Mouse (Mus musculus) myocyte (in vitro differentiated cells): ENCODE measurements at regions not wholly inside any gene's neighbourhood (a gene's known extent, or its start where the extent isn't known, plus 50 kb on each side); places are given as distances from the start of the nearest gene placed in this dataset.

ENCODE experiments used
- H3K27me3 ChIP-seq: one replicate; pipeline ENCODE4 v1.6.1; 2011; ENCODE audit not compliant: control insufficient read depth, insufficient read depth, insufficient read length
- H3K36me3 ChIP-seq: one replicate; pipeline ENCODE4 v1.6.1; 2011; ENCODE audit not compliant: control insufficient read depth, insufficient read depth
- H3K4me2 ChIP-seq: one replicate; pipeline ENCODE4 v1.6.1; 2011; ENCODE audit warnings: low read depth, control low read depth
- H3K4me3 ChIP-seq: one replicate; pipeline ENCODE4 v1.5.1; 2011; ENCODE audit warnings: mild to moderate bottlenecking, control low read depth, moderate library complexity
- H3K79me2 ChIP-seq: one replicate; pipeline ENCODE4 v1.6.1; 2011; ENCODE audit not compliant: control insufficient read depth, insufficient read depth
- H3ac ChIP-seq: one replicate; pipeline ENCODE4 v1.6.1; 2011; ENCODE audit not compliant: control insufficient read depth, insufficient read length
- CEBPB ChIP-seq: IDR thresholded peaks from 2 replicates; pipeline ENCODE4 v1.6.1; 2011; ENCODE audit warnings: mild to moderate bottlenecking, moderate library complexity; ENCODE audit not compliant: poor library complexity, insufficient read depth, severe bottlenecking
- E2F4 ChIP-seq: IDR thresholded peaks from one replicate; pipeline ENCODE4 v1.6.1; 2011; ENCODE audit warnings: mild to moderate bottlenecking, control low read depth, moderate library complexity; ENCODE audit not compliant: insufficient read depth
- MAX ChIP-seq: IDR thresholded peaks from one replicate; pipeline ENCODE4 v1.6.1; 2011; ENCODE audit warnings: low read depth, mild to moderate bottlenecking, control low read depth
- MYOD1 ChIP-seq, 3 experiments: IDR thresholded peaks; one replicate each; pipeline ENCODE4 v1.6.1; 2011; ENCODE audit warnings: control low read depth in 2 of 3, low read depth in 2 of 3, mild to moderate bottlenecking in 2 of 3, moderate library complexity in 1 of 3; ENCODE audit not compliant: insufficient read length in 2 of 3, control insufficient read depth in 1 of 3
- MYOG ChIP-seq, 3 experiments: IDR thresholded peaks; one replicate each; pipeline ENCODE4 v1.6.1; 2011; ENCODE audit warnings: control low read depth in 2 of 3, low read depth in 2 of 3, mild to moderate bottlenecking in 2 of 3; ENCODE audit not compliant: insufficient read length in 2 of 3, control insufficient read depth in 1 of 3, insufficient read depth in 1 of 3
- POLR2A ChIP-seq: IDR thresholded peaks from one replicate; pipeline ENCODE4 v1.6.1; 2011; ENCODE audit warnings: low read depth, mild to moderate bottlenecking, control low read depth, moderate library complexity; ENCODE audit not compliant: insufficient read length
- POLR2AphosphoS2 ChIP-seq: IDR thresholded peaks from one replicate; pipeline ENCODE4 v1.6.1; 2011; ENCODE audit warnings: low read depth, control low read depth; ENCODE audit not compliant: insufficient read length
- REST ChIP-seq: IDR thresholded peaks from one replicate; pipeline ENCODE4 v1.6.1; 2011; ENCODE audit warnings: mild to moderate bottlenecking, control low read depth, moderate library complexity; ENCODE audit not compliant: insufficient read depth, insufficient read length
- SRF ChIP-seq: IDR thresholded peaks from one replicate; pipeline ENCODE4 v1.6.1; 2011; ENCODE audit warnings: low read depth; ENCODE audit not compliant: control insufficient read depth, insufficient read length
- TCF12 ChIP-seq: IDR thresholded peaks from one replicate; pipeline ENCODE4 v1.6.1; 2011; ENCODE audit warnings: mild to moderate bottlenecking, control low read depth; ENCODE audit not compliant: poor library complexity, insufficient read depth, severe bottlenecking
- TCF3 ChIP-seq: IDR thresholded peaks from one replicate; pipeline ENCODE4 v1.6.1; 2011; ENCODE audit warnings: low read depth, control low read depth; ENCODE audit not compliant: insufficient read length
- USF1 ChIP-seq: IDR thresholded peaks from one replicate; pipeline ENCODE4 v1.6.1; 2011; ENCODE audit warnings: low read depth, mild to moderate bottlenecking, control low read depth, moderate library complexity

GRCm38 (mm10) chr7:36829710-36830109 lies 131.8 kb downstream of the Tshz3 start:
- Histone ChIP-seq H3K4me3 (no peak overlapping the region), H3K27me3 (no peaks in the 10 kb centered on the region), H3K4me2 (no peak overlapping the region), H3ac (no peak overlapping the region), H3K79me2 (no peaks in the 10 kb centered on the region), H3K36me3 (no peaks in the 10 kb centered on the region)
- TF ChIP-seq MYOG (IDR thresholded peaks at IDR 0.05; ENCODE audit: control insufficient read depth in 1 of 3, insufficient read depth in 1 of 3, insufficient read length in 2 of 3, low read depth in 2 of 3) = no peak
- no peak for TF ChIP-seq USF1
- TF ChIP-seq SRF = no peak
- TF ChIP-seq POLR2A = no peak
- TF ChIP-seq POLR2AphosphoS2 = no peak
- no peak for TF ChIP-seq MAX
- TF ChIP-seq TCF3 = no peak
- TF ChIP-seq E2F4 = no peak
- TF ChIP-seq TCF12 = no peak
- no peak for TF ChIP-seq CEBPB
- no peak for TF ChIP-seq REST
- TF ChIP-seq MYOD1 (IDR thresholded peaks at IDR 0.05; ENCODE audit: control insufficient read depth in 1 of 3, insufficient read length in 2 of 3, low read depth in 2 of 3) = no peak

- TF ChIP-seq MYOD1 (IDR thresholded peaks at IDR 0.05; ENCODE audit: control insufficient read depth in 1 of 3, insufficient read length in 2 of 3, low read depth in 2 of 3) (no peak), MYOG (IDR thresholded peaks at IDR 0.05; ENCODE audit: control insufficient read depth in 1 of 3, insufficient read depth in 1 of 3, insufficient read length in 2 of 3, low read depth in 2 of 3) (no peak), USF1 (no peak), REST (no peak), TCF12 (no peak), CEBPB (no peak), POLR2AphosphoS2 (no peak), MAX (no peak), POLR2A (no peak), E2F4 (no peak), TCF3 (no peak), SRF (no peak)
- Histone ChIP-seq H3K79me2 (no peaks in the 10 kb centered on the region), H3ac (no peak overlapping the region), H3K4me2 (no peak overlapping the region), H3K36me3 (no peaks in the 10 kb centered on the region), H3K27me3 (no peaks in the 10 kb centered on the region), H3K4me3 (no peak overlapping the region)
Observed at GRCm38 (mm10) chr7:36830155-36830554, 132.2 kb downstream of the Tshz3 start.

- H3K79me2 ChIP-seq = no peaks in the 10 kb centered on the region
- no peaks in the 10 kb centered on the region for H3K36me3 ChIP-seq
- H3ac ChIP-seq = no peak overlapping the region
- no peaks in the 10 kb centered on the region for H3K27me3 ChIP-seq
- no peak overlapping the region for H3K4me3 ChIP-seq
- no peak overlapping the region for H3K4me2 ChIP-seq
- no peak for TF ChIP-seq SRF
- no peak for TF ChIP-seq E2F4
- TF ChIP-seq POLR2A = no peak
- no peak for TF ChIP-seq USF1
- no peak for TF ChIP-seq MAX
- no peak for TF ChIP-seq TCF3
- no peak for TF ChIP-seq POLR2AphosphoS2
- no peak for TF ChIP-seq MYOG (IDR thresholded peaks at IDR 0.05; ENCODE audit: control insufficient read depth in 1 of 3, insufficient read depth in 1 of 3, insufficient read length in 2 of 3, low read depth in 2 of 3)
- no peak for TF ChIP-seq MYOD1 (IDR thresholded peaks at IDR 0.05; ENCODE audit: control insufficient read depth in 1 of 3, insufficient read length in 2 of 3, low read depth in 2 of 3)
- no peak for TF ChIP-seq CEBPB
Observed at GRCm38 (mm10) chr7:36848279-36848678, 150.4 kb downstream of the Tshz3 start.

- no peaks in the 10 kb centered on the region for H3K36me3 ChIP-seq
- H3K4me3 ChIP-seq = no peak overlapping the region
- no peaks in the 10 kb centered on the region for H3K27me3 ChIP-seq
- H3K4me2 ChIP-seq = no peak overlapping the region
- H3ac ChIP-seq = no peak overlapping the region
- TF ChIP-seq CEBPB (no peak), POLR2AphosphoS2 (no peak), POLR2A (no peak), MYOD1 (IDR thresholded peaks at IDR 0.05; ENCODE audit: control insufficient read depth in 1 of 3, insufficient read length in 2 of 3, low read depth in 2 of 3) (no peak), REST (no peak), SRF (no peak), TCF12 (no peak), TCF3 (no peak), USF1 (no peak), MAX (no peak), E2F4 (no peak), MYOG (IDR thresholded peaks at IDR 0.05; ENCODE audit: control insufficient read depth in 1 of 3, insufficient read depth in 1 of 3, insufficient read length in 2 of 3, low read depth in 2 of 3) (no peak)
- H3K79me2 ChIP-seq = no peaks in the 10 kb centered on the region
Observed at GRCm38 (mm10) chr7:36851275-36851889, 153.5 kb downstream of the Tshz3 start.
